Mouse (Mus musculus): ENCODE data around the gene Riox2. TPM values are rescaled to one million over a fixed set of nuclear protein-coding genes. Genes with fewer than 3 reads are reported as not detected.

The Riox2 gene
- total RNA-seq, 2 experiments from 2014 or later: 10.2 to 12.8 TPM

GRCm38 (mm10) chr16:59516965-59517364, 45.4 kb downstream of the Riox2 start:
- ATAC-seq (replicated peaks; ENCODE audit: low FRiP score, poor library complexity, severe bottlenecking): no peak

- ATAC-seq (replicated peaks; ENCODE audit: low FRiP score, poor library complexity, severe bottlenecking): no peak
Measured at GRCm38 (mm10) chr16:59517447-59518219, 46.1 kb downstream of the Riox2 start.

- ATAC-seq (replicated peaks; ENCODE audit: low FRiP score, poor library complexity, severe bottlenecking): no peak
Measured at GRCm38 (mm10) chr16:59521752-59522423, 50.3 kb downstream of the Riox2 start.

- no peak for ATAC-seq (replicated peaks; ENCODE audit: low FRiP score, poor library complexity, severe bottlenecking)
Measured at GRCm38 (mm10) chr16:59526939-59527338, 55.4 kb downstream of the Riox2 start.

GRCm38 (mm10) chr16:59529570-59529969, 58.0 kb downstream of the Riox2 start:
- no peak for ATAC-seq (replicated peaks; ENCODE audit: low FRiP score, poor library complexity, severe bottlenecking)

- no peak for ATAC-seq (replicated peaks; ENCODE audit: low FRiP score, poor library complexity, severe bottlenecking)
Measured at GRCm38 (mm10) chr16:59531243-59531642, 59.7 kb downstream of the Riox2 start.

GRCm38 (mm10) chr16:59532561-59532960, 61.0 kb downstream of the Riox2 start:
- no peak for ATAC-seq (replicated peaks; ENCODE audit: low FRiP score, poor library complexity, severe bottlenecking)

- ATAC-seq (replicated peaks; ENCODE audit: low FRiP score, poor library complexity, severe bottlenecking): no peak
Measured at GRCm38 (mm10) chr16:59534349-59534748, 62.8 kb downstream of the Riox2 start.

- no peak for ATAC-seq (replicated peaks; ENCODE audit: low FRiP score, poor library complexity, severe bottlenecking)
Measured at GRCm38 (mm10) chr16:59535673-59536072, 64.1 kb downstream of the Riox2 start.

GRCm38 (mm10) chr16:59540944-59541343, 69.4 kb downstream of the Riox2 start:
- no peak for ATAC-seq (replicated peaks; ENCODE audit: low FRiP score, poor library complexity, severe bottlenecking)

- ATAC-seq (replicated peaks; ENCODE audit: low FRiP score, poor library complexity, severe bottlenecking): no peak
Measured at GRCm38 (mm10) chr16:59541382-59541781, 69.8 kb downstream of the Riox2 start.

Other genes starting within 250 kb of the Riox2 start
- not detected in 2 replicates for gene Olfr201, start 199.1 kb upstream of the Riox2 start, total RNA-seq (2015; ENCODE audit: low replicate concordance)
- gene Olfr201, start 199.1 kb upstream of the Riox2 start, total RNA-seq (2017; ENCODE audit: low replicate concordance): not detected in 2 replicates
- not detected in 2 replicates for gene Olfr202, start 185.0 kb upstream of the Riox2 start, total RNA-seq (2015; ENCODE audit: low replicate concordance)
- gene Olfr202, start 185.0 kb upstream of the Riox2 start, total RNA-seq (2017; ENCODE audit: low replicate concordance): not detected in 2 replicates
- not detected in 2 replicates for gene Olfr203, start 172.9 kb upstream of the Riox2 start, total RNA-seq (2015; ENCODE audit: low replicate concordance)
- gene Olfr203, start 172.9 kb upstream of the Riox2 start, total RNA-seq (2017; ENCODE audit: low replicate concordance): not detected in 2 replicates
- gene Olfr204, start 153.5 kb upstream of the Riox2 start, total RNA-seq (2015; ENCODE audit: low replicate concordance): not detected in 2 replicates
- not detected in 2 replicates for gene Olfr204, start 153.5 kb upstream of the Riox2 start, total RNA-seq (2017; ENCODE audit: low replicate concordance)
- not detected in 2 replicates for gene Olfr205, start 140.6 kb upstream of the Riox2 start, total RNA-seq (2015; ENCODE audit: low replicate concordance)
- gene Olfr205, start 140.6 kb upstream of the Riox2 start, total RNA-seq (2017; ENCODE audit: low replicate concordance): not detected in 2 replicates
- gene Olfr206, start 122.5 kb upstream of the Riox2 start, total RNA-seq (2015; ENCODE audit: low replicate concordance): not detected in 2 replicates
- not detected in 2 replicates for gene Olfr206, start 122.5 kb upstream of the Riox2 start, total RNA-seq (2017; ENCODE audit: low replicate concordance)
- not detected in 2 replicates for gene Olfr209, start 107.8 kb upstream of the Riox2 start, total RNA-seq (2015; ENCODE audit: low replicate concordance)
- not detected in 2 replicates for gene Olfr209, start 107.8 kb upstream of the Riox2 start, total RNA-seq (2017; ENCODE audit: low replicate concordance)
- not detected in 2 replicates for gene Gabrr3, start 64.4 kb upstream of the Riox2 start, total RNA-seq (2015; ENCODE audit: low replicate concordance)
- gene Gabrr3, start 64.4 kb upstream of the Riox2 start, total RNA-seq (2017; ENCODE audit: low replicate concordance): not detected in 2 replicates
- 5.4 and 5.6 TPM in 2 replicates for gene Crybg3, start 129.2 kb downstream of the Riox2 start, total RNA-seq (2015; ENCODE audit: low replicate concordance)
- gene Crybg3, start 129.2 kb downstream of the Riox2 start, total RNA-seq (2017; ENCODE audit: low replicate concordance): 2.8 and 4.5 TPM in 2 replicates
- gene Arl6, start 167.6 kb downstream of the Riox2 start, total RNA-seq (2015; ENCODE audit: low replicate concordance): 0.63 and 2.7 TPM in 2 replicates
- gene Arl6, start 167.6 kb downstream of the Riox2 start, total RNA-seq (2017; ENCODE audit: low replicate concordance): not detected in 2 replicates